Mouse (Mus musculus): ENCODE data around the gene H2-Q10. TPM values are rescaled to one million over a fixed set of nuclear protein-coding genes. Genes with fewer than 3 reads are reported as not detected.

Gene H2-Q10
- polyA plus RNA-seq, 1 experiment from 2014 or later = 1.1 TPM

DNA sequence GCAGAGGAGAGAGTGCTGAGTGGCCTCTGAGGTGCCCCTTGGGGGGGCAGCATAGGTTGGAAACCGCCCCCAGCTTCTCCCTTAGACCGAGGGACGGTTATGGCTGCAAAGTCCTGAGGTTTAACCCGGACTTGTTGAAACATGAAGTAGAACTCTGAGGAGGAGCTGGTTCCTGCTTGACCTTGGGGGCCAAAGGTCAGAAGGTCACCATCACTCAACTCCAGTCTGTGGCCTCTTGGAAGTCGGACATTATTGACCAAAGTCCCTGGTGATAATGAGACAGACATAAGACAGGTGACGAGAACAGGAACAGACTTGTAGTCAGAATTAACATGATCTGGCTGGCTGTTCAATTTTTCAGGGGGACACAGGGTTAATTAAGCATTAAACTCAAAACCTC is 44.9 kb downstream of the H2-Q10 start:
- ATAC-seq (ENCODE audit: insufficient number of reproducible peaks, insufficient read depth, low FRiP score, low read depth) = no peak
- H3K9me3 ChIP-seq (ENCODE audit: control insufficient read depth, low read depth, low read length) = no peaks in the 10 kb centered on the region
- peaks cover 30% of the 10 kb centered on the region for H3K4me1 ChIP-seq (ENCODE audit: control insufficient read depth, insufficient read depth, low read length)
- 41% methylated on average over 6 of the region's 6 CpGs for WGBS
- H3K36me3 ChIP-seq (ENCODE audit: control insufficient read depth, insufficient read depth, low read length) = no peaks in the 10 kb centered on the region
- H3K4me2 ChIP-seq (replicated peaks; ENCODE audit: low read depth, low read length) = peak overlapping the region; percentile 70
- H3K4me3 ChIP-seq (ENCODE audit: low read depth, low read length) = peak overlapping the region; percentile 45; the same call in 1 of the 2 replicates
- no peak overlapping the region for H3K27ac ChIP-seq (ENCODE audit: low read length)
- peak overlapping the region; percentile 50; the same call in 1 of the 2 replicates for H3K9ac ChIP-seq (replicated peaks; ENCODE audit: low read depth, low read length)
- H3K27me3 ChIP-seq (ENCODE audit: control insufficient read depth, insufficient read depth, low read length) = no peaks in the 10 kb centered on the region

GRCm38 (mm10) chr17:35515911-35516640 is 46.2 kb downstream of the H2-Q10 start:
- WGBS = 6% methylated on average over 25 of the region's 25 CpGs
- Histone ChIP-seq H3K27ac (ENCODE audit: low read length) (no peak overlapping the region), H3K9ac (replicated peaks; ENCODE audit: low read depth, low read length) (peak overlapping the region; percentile 50), H3K4me3 (ENCODE audit: low read depth, low read length) (peak overlapping the region; percentile 45), H3K36me3 (ENCODE audit: control insufficient read depth, insufficient read depth, low read length) (no peaks in the 10 kb centered on the region), H3K27me3 (ENCODE audit: control insufficient read depth, insufficient read depth, low read length) (no peaks in the 10 kb centered on the region), H3K4me1 (ENCODE audit: control insufficient read depth, insufficient read depth, low read length) (peaks cover 30% of the 10 kb centered on the region), H3K4me2 (replicated peaks; ENCODE audit: low read depth, low read length) (peak overlapping the region; percentile 70), H3K9me3 (ENCODE audit: control insufficient read depth, low read depth, low read length) (no peaks in the 10 kb centered on the region)
- no peak; the same call in 1 of the 2 replicates for ATAC-seq (ENCODE audit: insufficient number of reproducible peaks, insufficient read depth, low FRiP score, low read depth)

GRCm38 (mm10) chr17:35516652-35517500 is 47.0 kb downstream of the H2-Q10 start, which contains the start of the genes Tcf19 and Cchcr1:
TSS of gene Tcf19 (minus strand) at chr17:35516824.
TSS of gene Cchcr1 (plus strand) at chr17:35517100.
- H3K9ac ChIP-seq (replicated peaks; ENCODE audit: low read depth, low read length) = peak within 1 kb of the TSS; percentile 50
- peak; percentile 97 for ATAC-seq (ENCODE audit: insufficient number of reproducible peaks, insufficient read depth, low FRiP score, low read depth)
- H3K4me2 ChIP-seq (replicated peaks; ENCODE audit: low read depth, low read length) = peak within 1 kb of the TSS; percentile 72
- H3K9me3 ChIP-seq (ENCODE audit: control insufficient read depth, low read depth, low read length) = no peaks in the 10 kb centered on the region
- under 1% methylated on average over 67 of the region's 67 CpGs for WGBS
- H3K27me3 ChIP-seq (ENCODE audit: control insufficient read depth, insufficient read depth, low read length) = no peaks in the 10 kb centered on the region
- H3K4me1 ChIP-seq (ENCODE audit: control insufficient read depth, insufficient read depth, low read length) = peaks cover 30% of the 10 kb centered on the region
- H3K27ac ChIP-seq (ENCODE audit: low read length) = peak within 1 kb of the TSS; percentile 45
- no peaks in the 10 kb centered on the region for H3K36me3 ChIP-seq (ENCODE audit: control insufficient read depth, insufficient read depth, low read length)
- H3K4me3 ChIP-seq (ENCODE audit: low read depth, low read length) = peak within 1 kb of the TSS; percentile 45

DNA sequence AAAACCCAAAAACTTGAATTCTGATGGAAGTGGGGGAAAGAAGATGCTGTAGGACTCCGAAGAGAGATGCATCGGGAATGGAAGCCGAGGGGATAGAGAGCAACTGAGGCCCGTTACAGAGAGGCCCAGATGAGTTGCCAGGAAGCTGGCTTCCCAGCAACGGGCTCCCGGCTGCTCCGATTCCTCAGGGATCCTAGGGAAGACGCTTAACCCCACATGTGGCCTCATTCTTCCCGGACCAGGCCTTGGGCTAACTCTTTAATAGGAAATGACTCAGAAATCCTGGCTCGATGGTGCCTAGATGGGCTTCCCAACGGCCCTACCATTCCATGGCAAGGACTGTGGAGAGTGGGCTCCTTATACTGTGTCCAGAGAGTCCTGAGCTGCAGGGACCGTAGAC is 47.6 kb downstream of the H2-Q10 start:
- peak overlapping the region; percentile 45 for H3K27ac ChIP-seq (ENCODE audit: low read length)
- H3K9ac ChIP-seq (replicated peaks; ENCODE audit: low read depth, low read length) = peak overlapping the region; percentile 50; the same call in 1 of the 2 replicates
- WGBS = 6% methylated on average over 12 of the region's 12 CpGs
- peaks cover 30% of the 10 kb centered on the region for H3K4me1 ChIP-seq (ENCODE audit: control insufficient read depth, insufficient read depth, low read length)
- no peak for ATAC-seq (ENCODE audit: insufficient number of reproducible peaks, insufficient read depth, low FRiP score, low read depth)
- no peaks in the 10 kb centered on the region for H3K27me3 ChIP-seq (ENCODE audit: control insufficient read depth, insufficient read depth, low read length)
- H3K9me3 ChIP-seq (ENCODE audit: control insufficient read depth, low read depth, low read length) = no peaks in the 10 kb centered on the region
- H3K4me3 ChIP-seq (ENCODE audit: low read depth, low read length) = peak overlapping the region; percentile 45
- H3K4me2 ChIP-seq (replicated peaks; ENCODE audit: low read depth, low read length) = peak overlapping the region; percentile 72
- H3K36me3 ChIP-seq (ENCODE audit: control insufficient read depth, insufficient read depth, low read length) = no peaks in the 10 kb centered on the region; the same call in 1 of the 2 replicates

Other genes with a start within 250 kb of the H2-Q10 start
- gene Gm16181, start 249.3 kb upstream of the H2-Q10 start, polyA plus RNA-seq (2014; fragmentation: Nextera tagmentation; extraction: Ambion mirVana) = not detected in 2 replicates
- gene Atp6v1g2, start 236.4 kb upstream of the H2-Q10 start, polyA plus RNA-seq (2014; fragmentation: Nextera tagmentation; extraction: Ambion mirVana) = 8.1 and 8.5 TPM in 2 replicates
- 3.5 and 3.8 TPM in 2 replicates for gene Nfkbil1, start 234.3 kb upstream of the H2-Q10 start, polyA plus RNA-seq (2014; fragmentation: Nextera tagmentation; extraction: Ambion mirVana)
- 467 and 480 TPM in 2 replicates for gene Ddx39b, start 228.3 kb upstream of the H2-Q10 start, polyA plus RNA-seq (2014; fragmentation: Nextera tagmentation; extraction: Ambion mirVana)
- 77.6 and 83.3 TPM in 2 replicates for gene H2-D1, start 207.4 kb upstream of the H2-Q10 start, polyA plus RNA-seq (2014; fragmentation: Nextera tagmentation; extraction: Ambion mirVana)
- 0.49 and 0.60 TPM in 2 replicates for gene H2-Q1, start 149.7 kb upstream of the H2-Q10 start, polyA plus RNA-seq (2014; fragmentation: Nextera tagmentation; extraction: Ambion mirVana)
- 2.3 and 3.1 TPM in 2 replicates for gene H2-Q2, start 127.8 kb upstream of the H2-Q10 start, polyA plus RNA-seq (2014; fragmentation: Nextera tagmentation; extraction: Ambion mirVana)
- gene H2-Q4, start 90.5 kb upstream of the H2-Q10 start, polyA plus RNA-seq (2014; fragmentation: Nextera tagmentation; extraction: Ambion mirVana) = 2.1 and 3.3 TPM in 2 replicates
- 0.30 and 0.76 TPM in 2 replicates for gene H2-Q6, start 45.2 kb upstream of the H2-Q10 start, polyA plus RNA-seq (2014; fragmentation: Nextera tagmentation; extraction: Ambion mirVana)
- gene H2-Q7, start 30.9 kb upstream of the H2-Q10 start, polyA plus RNA-seq (2014; fragmentation: Nextera tagmentation; extraction: Ambion mirVana) = 2.6 and 4.6 TPM in 2 replicates
- 0.17 TPM in 1 of 2 replicates, not detected in the other for gene Pou5f1, start 35.9 kb downstream of the H2-Q10 start, polyA plus RNA-seq (2014; fragmentation: Nextera tagmentation; extraction: Ambion mirVana)
- gene Tcf19, start 46.7 kb downstream of the H2-Q10 start, polyA plus RNA-seq (2014; fragmentation: Nextera tagmentation; extraction: Ambion mirVana) = 87.4 and 90.1 TPM in 2 replicates
- gene Cchcr1, start 47.0 kb downstream of the H2-Q10 start, polyA plus RNA-seq (2014; fragmentation: Nextera tagmentation; extraction: Ambion mirVana) = 16.7 and 19.0 TPM in 2 replicates
- 0.81 and 1.1 TPM in 2 replicates for gene Psors1c2, start 63.1 kb downstream of the H2-Q10 start, polyA plus RNA-seq (2014; fragmentation: Nextera tagmentation; extraction: Ambion mirVana)
- gene Cdsn, start 82.0 kb downstream of the H2-Q10 start, polyA plus RNA-seq (2014; fragmentation: Nextera tagmentation; extraction: Ambion mirVana) = 0.17 TPM in 1 of 2 replicates, not detected in the other
- gene 2300002M23Rik, start 97.4 kb downstream of the H2-Q10 start, polyA plus RNA-seq (2014; fragmentation: Nextera tagmentation; extraction: Ambion mirVana) = 0.66 TPM in 1 of 2 replicates, not detected in the other
- gene Sfta2, start 131.5 kb downstream of the H2-Q10 start, polyA plus RNA-seq (2014; fragmentation: Nextera tagmentation; extraction: Ambion mirVana) = 20.2 and 25.2 TPM in 2 replicates
- gene Gm9573, start 156.5 kb downstream of the H2-Q10 start, polyA plus RNA-seq (2014; fragmentation: Nextera tagmentation; extraction: Ambion mirVana) = not detected in 2 replicates
- 13.2 and 13.4 TPM in 2 replicates for gene Mucl3, start 173.6 kb downstream of the H2-Q10 start, polyA plus RNA-seq (2014; fragmentation: Nextera tagmentation; extraction: Ambion mirVana)
- 14.0 and 18.7 TPM in 2 replicates for gene Vars2, start 197.5 kb downstream of the H2-Q10 start, polyA plus RNA-seq (2014; fragmentation: Nextera tagmentation; extraction: Ambion mirVana)
- gene Gtf2h4, start 203.7 kb downstream of the H2-Q10 start, polyA plus RNA-seq (2014; fragmentation: Nextera tagmentation; extraction: Ambion mirVana) = 40.1 and 42.7 TPM in 2 replicates
- gene Ddr1, start 234.5 kb downstream of the H2-Q10 start, polyA plus RNA-seq (2014; fragmentation: Nextera tagmentation; extraction: Ambion mirVana) = 50.4 and 50.6 TPM in 2 replicates